Mouse (Mus musculus): ENCODE data around the gene Gucd1.

- TF ChIP-seq ZC3H11A (IDR thresholded peaks at IDR 0.05; ENCODE audit: borderline replicate concordance, low read depth, low read length) (no peak), ZNF384 (IDR thresholded peaks at IDR 0.05; ENCODE audit: low read depth, low read length) (no peak)
These were observed 4.3 kb downstream of the Gucd1 start for GRCm38 (mm10) chr10:75513306-75514067.
